Mouse (Mus musculus): ENCODE results near the gene Camta1. TPM values are rescaled to one million over a fixed set of nuclear protein-coding genes. Genes with fewer than 3 reads are reported as not detected.

Gene Camta1
- polyA plus RNA-seq, 1 experiment, result 7.7 TPM

- no peak for DNase-seq
- H3K27ac ChIP-seq (ENCODE audit: insufficient read depth, low read depth, low read length), result no peak overlapping the region
- H3K36me3 ChIP-seq (ENCODE audit: control insufficient read depth, insufficient read depth, low read length), result no peaks in the 10 kb centered on the region
- no peaks in the 10 kb centered on the region for H3K27me3 ChIP-seq (replicated peaks; ENCODE audit: control insufficient read depth, insufficient read depth, low read length)
- H3K4me3 ChIP-seq (ENCODE audit: insufficient read depth, low read depth, low read length), result peak overlapping the region; percentile 25; the same call in 1 of the 2 replicates
- no peaks in the 10 kb centered on the region for H3K4me1 ChIP-seq (ENCODE audit: control insufficient read depth, insufficient read depth, low read length)
- 1% methylated on average over 69 of the region's 69 CpGs for WGBS
- no peak for TF ChIP-seq POLR2A (IDR thresholded peaks at IDR 0.05; ENCODE audit: low read depth, low read length)
- TF ChIP-seq CTCF (conservative IDR thresholded peaks at IDR 0.05; ENCODE audit: insufficient read depth, insufficient read length, low read depth, low read length), result no peak
Measured at GRCm38 (mm10) chr4:151128641-151129541, 732.8 kb downstream of the Camta1 start.

GRCm38 (mm10) chr4:151127636-151128548 lies 733.8 kb downstream of the Camta1 start:
- Histone ChIP-seq H3K27ac (ENCODE audit: insufficient read depth, low read depth, low read length) (no peak overlapping the region), H3K4me1 (ENCODE audit: control insufficient read depth, insufficient read depth, low read length) (no peaks in the 10 kb centered on the region), H3K36me3 (ENCODE audit: control insufficient read depth, insufficient read depth, low read length) (no peaks in the 10 kb centered on the region), H3K4me3 (ENCODE audit: insufficient read depth, low read depth, low read length) (no peak overlapping the region), H3K27me3 (replicated peaks; ENCODE audit: control insufficient read depth, insufficient read depth, low read length) (no peaks in the 10 kb centered on the region)
- DNase-seq, result no peak
- TF ChIP-seq CTCF (conservative IDR thresholded peaks at IDR 0.05; ENCODE audit: insufficient read depth, insufficient read length, low read depth, low read length) (no peak), POLR2A (IDR thresholded peaks at IDR 0.05; ENCODE audit: low read depth, low read length) (no peak)
- WGBS, result 21% methylated on average over 10 of the region's 10 CpGs

GRCm38 (mm10) chr4:151118883-151119282 lies 742.8 kb downstream of the Camta1 start:
- DNase-seq, result no peak
- H3K36me3 ChIP-seq (ENCODE audit: control insufficient read depth, insufficient read depth, low read length), result no peaks in the 10 kb centered on the region
- no peaks in the 10 kb centered on the region for H3K27me3 ChIP-seq (replicated peaks; ENCODE audit: control insufficient read depth, insufficient read depth, low read length)
- no peaks in the 10 kb centered on the region for H3K4me1 ChIP-seq (ENCODE audit: control insufficient read depth, insufficient read depth, low read length)
- TF ChIP-seq POLR2A (IDR thresholded peaks at IDR 0.05; ENCODE audit: low read depth, low read length) (no peak), CTCF (conservative IDR thresholded peaks at IDR 0.05; ENCODE audit: insufficient read depth, insufficient read length, low read depth, low read length) (no peak)
- no peak overlapping the region for H3K4me3 ChIP-seq (ENCODE audit: insufficient read depth, low read depth, low read length)
- 90% methylated on average over 3 of the region's 3 CpGs for WGBS
- no peak overlapping the region for H3K27ac ChIP-seq (ENCODE audit: insufficient read depth, low read depth, low read length)

- H3K36me3 ChIP-seq (ENCODE audit: control insufficient read depth, insufficient read depth, low read length), result no peaks in the 10 kb centered on the region
- DNase-seq, result no peak
- H3K4me3 ChIP-seq (ENCODE audit: insufficient read depth, low read depth, low read length), result no peak overlapping the region
- H3K27me3 ChIP-seq (replicated peaks; ENCODE audit: control insufficient read depth, insufficient read depth, low read length), result no peaks in the 10 kb centered on the region
- no peak overlapping the region for H3K27ac ChIP-seq (ENCODE audit: insufficient read depth, low read depth, low read length)
- TF ChIP-seq POLR2A (IDR thresholded peaks at IDR 0.05; ENCODE audit: low read depth, low read length), result no peak
- WGBS, result 85% methylated on average over 7 of the region's 7 CpGs
- H3K4me1 ChIP-seq (ENCODE audit: control insufficient read depth, insufficient read depth, low read length), result no peaks in the 10 kb centered on the region
Measured at GRCm38 (mm10) chr4:151114574-151114973, 747.1 kb downstream of the Camta1 start.

GRCm38 (mm10) chr4:151111226-151111625 lies 750.5 kb downstream of the Camta1 start:
- H3K36me3 ChIP-seq (ENCODE audit: control insufficient read depth, insufficient read depth, low read length), result no peaks in the 10 kb centered on the region
- DNase-seq, result no peak
- WGBS, result 60% methylated on average over 8 of the region's 8 CpGs
- TF ChIP-seq POLR2A (IDR thresholded peaks at IDR 0.05; ENCODE audit: low read depth, low read length), result no peak
- TF ChIP-seq CTCF (conservative IDR thresholded peaks at IDR 0.05; ENCODE audit: insufficient read depth, insufficient read length, low read depth, low read length), result no peak
- no peak overlapping the region for H3K4me3 ChIP-seq (ENCODE audit: insufficient read depth, low read depth, low read length)
- H3K27me3 ChIP-seq (replicated peaks; ENCODE audit: control insufficient read depth, insufficient read depth, low read length), result no peaks in the 10 kb centered on the region
- H3K27ac ChIP-seq (ENCODE audit: insufficient read depth, low read depth, low read length), result no peak overlapping the region
- no peaks in the 10 kb centered on the region for H3K4me1 ChIP-seq (ENCODE audit: control insufficient read depth, insufficient read depth, low read length)

- Histone ChIP-seq H3K27me3 (replicated peaks; ENCODE audit: control insufficient read depth, insufficient read depth, low read length) (no peaks in the 10 kb centered on the region), H3K4me1 (ENCODE audit: control insufficient read depth, insufficient read depth, low read length) (no peaks in the 10 kb centered on the region), H3K36me3 (ENCODE audit: control insufficient read depth, insufficient read depth, low read length) (no peaks in the 10 kb centered on the region), H3K4me3 (ENCODE audit: insufficient read depth, low read depth, low read length) (peak overlapping the region; percentile 40; the same call in 1 of the 2 replicates), H3K27ac (ENCODE audit: insufficient read depth, low read depth, low read length) (no peak overlapping the region)
- TF ChIP-seq POLR2A (IDR thresholded peaks at IDR 0.05; ENCODE audit: low read depth, low read length) (no peak), CTCF (conservative IDR thresholded peaks at IDR 0.05; ENCODE audit: insufficient read depth, insufficient read length, low read depth, low read length) (no peak)
- WGBS, result 3% methylated on average over 20 of the region's 20 CpGs
- DNase-seq, result no peak
Measured at GRCm38 (mm10) chr4:151108834-151109241, 752.8 kb downstream of the Camta1 start.
